Mouse (Mus musculus): ENCODE data around the gene Eloa.

DNA sequence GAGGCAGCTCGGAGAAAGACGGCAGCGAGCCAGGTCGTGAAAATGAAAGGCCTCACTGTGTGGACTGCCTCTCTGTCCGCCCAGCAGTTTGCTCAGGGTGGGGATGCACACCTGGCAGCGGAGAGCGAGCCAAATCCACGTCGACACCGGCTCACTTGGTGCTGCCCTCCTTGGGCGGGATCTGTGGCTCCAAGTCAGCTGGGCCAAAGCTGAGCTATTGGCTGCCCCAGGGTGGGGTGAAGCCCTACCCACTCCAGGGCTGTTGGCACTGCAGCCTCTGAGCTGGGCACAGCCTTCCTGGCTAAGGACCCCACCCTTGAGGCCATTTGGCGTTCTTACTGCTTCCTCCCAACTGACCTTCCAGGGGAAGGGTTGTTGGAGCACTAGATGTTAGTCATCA, 57.1 kb downstream of the Eloa start:
- TF ChIP-seq CTCF (IDR thresholded peaks at IDR 0.05; ENCODE audit: low read depth) = no peak
- TF ChIP-seq EP300 (IDR thresholded peaks at IDR 0.05; ENCODE audit: low read depth) = no peak

All from heart, postnatal 0 days (tissue).